Mouse (Mus musculus) hindbrain, postnatal 0 days (tissue): ENCODE data around the gene Myadml2. TPM values are rescaled to one million over a fixed set of nuclear protein-coding genes. Genes with fewer than 3 reads are reported as not detected.

Source experiments
- ATAC-seq: fragments of 200-750 bp; cut with Nextera tagmentation; 2 replicates; pipeline ENCODE4 v1.8.0; 2017; ENCODE audit warnings: mild to moderate bottlenecking, moderate TSS enrichment, moderate library complexity
- DNase-seq: peaks from one replicate; pipeline ENCODE4 v3.0.0-alpha.2; 2015; ENCODE audit warnings: low spot score
- H3K27ac ChIP-seq: fragments of 300-500 bp; sonication (generic); 2 replicates; pipeline ENCODE4 v1.5.1; 2014; ENCODE audit warnings: mild to moderate bottlenecking
- H3K27me3 ChIP-seq: fragments of 300-500 bp; sonication (generic); 2 replicates; pipeline ENCODE4 v1.6.1; 2014; ENCODE audit warnings: low read length, mixed read lengths; ENCODE audit not compliant: insufficient read depth
- H3K36me3 ChIP-seq: fragments of 300-500 bp; sonication (generic); 2 replicates; pipeline ENCODE4 v1.6.1; 2014; ENCODE audit warnings: low read length, mixed read lengths; ENCODE audit not compliant: insufficient read depth
- H3K4me1 ChIP-seq: fragments of 300-500 bp; sonication (generic); 2 replicates; pipeline ENCODE4 v1.6.1; 2014; ENCODE audit warnings: antibody characterized with exemption, low read length, mixed read lengths; ENCODE audit not compliant: insufficient read depth
- H3K4me2 ChIP-seq: fragments of 300-500 bp; sonication (generic); 2 replicates; pipeline ENCODE4 v1.6.1; 2014; ENCODE audit warnings: low read depth, mild to moderate bottlenecking, low read length, moderate library complexity, mixed read lengths
- H3K4me3 ChIP-seq: fragments of 300-500 bp; sonication (generic); 2 replicates; pipeline ENCODE4 v1.5.1; 2014; ENCODE audit warnings: low read length
- H3K9ac ChIP-seq: fragments of 300-500 bp; sonication (generic); replicated peaks from 2 replicates; pipeline ENCODE4 v1.6.1; 2014; ENCODE audit warnings: mild to moderate bottlenecking, low read length, moderate library complexity, mixed read lengths
- H3K9me3 ChIP-seq: fragments of 300-500 bp; sonication (generic); 2 replicates; pipeline ENCODE4 v1.6.1; 2016; ENCODE audit warnings: low read length, mixed read lengths
- CTCF ChIP-seq: IDR thresholded peaks from 2 replicates; pipeline ENCODE4 v1.5.1; 2016; ENCODE audit warnings: antibody characterized with exemption, control low read depth, low read depth
- WGBS: fragments of 180-500 bp; shearing (Covaris S2); extraction: QIAGEN DNeasy Blood & Tissue Kit; methylation state at CpG from one replicate; pipeline ENCODE4 v1.1.7; 2014; 5-methylcytosine and 5-hydroxymethylcytosine counted together
- polyA plus RNA-seq: library from polyadenylated mRNA; unstranded; fragments of >200 nt; fragmentation: Nextera tagmentation; extraction: Ambion mirVana; gene quantifications from 2 replicates; pipeline ENCODE4 v1.2.1, GENCODE M21; 2015
- total RNA-seq: library from RNA; depleted of rRNA; stranded (reverse); fragments of >200 nt; gene quantifications from 2 replicates; pipeline ENCODE4 v1.2.3, GENCODE M21; 2014

The Myadml2 gene
- total and polyA plus RNA-seq, 2 experiments from 2014 or later, result 1.3 to 1.5 TPM

DNA sequence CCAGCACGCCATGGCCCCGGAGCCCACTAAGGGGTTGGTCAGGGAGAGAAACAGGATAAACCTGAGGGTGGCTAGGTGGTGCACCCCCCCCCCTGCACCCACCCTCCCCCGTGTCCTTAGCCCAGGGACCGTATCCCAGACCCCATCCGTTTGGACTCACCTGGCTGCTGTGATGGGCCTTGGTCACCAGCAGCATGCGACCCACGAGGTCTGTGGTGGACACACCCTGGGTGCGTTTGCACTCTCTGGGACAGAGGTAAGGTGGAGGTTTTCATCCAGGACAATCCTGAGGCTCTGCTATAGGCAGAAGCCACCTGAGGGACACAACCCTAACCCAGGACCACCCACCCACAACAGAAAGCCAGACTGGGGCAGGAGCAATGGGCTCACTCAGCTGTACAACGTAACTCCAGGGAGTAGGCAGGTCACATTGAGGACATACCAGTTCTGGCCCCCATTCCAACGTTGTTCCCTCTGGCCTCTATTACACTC, 34.4 kb downstream of the Myadml2 start:
- H3K4me2 ChIP-seq, result no peak overlapping the region
- H3K9me3 ChIP-seq, result no peaks in the 10 kb centered on the region
- DNase-seq (no peak), ATAC-seq (no peak)
- H3K4me3 ChIP-seq, result no peak overlapping the region
- no peak for TF ChIP-seq CTCF
- peaks cover 10% of the 10 kb centered on the region; the same call in 1 of the 2 replicates for H3K4me1 ChIP-seq
- H3K9ac ChIP-seq, result no peak overlapping the region
- WGBS, result 88% methylated on average over 10 of the region's 10 CpGs
- no peaks in the 10 kb centered on the region for H3K27me3 ChIP-seq
- H3K36me3 ChIP-seq, result peaks cover 19% of the 10 kb centered on the region
- no peak overlapping the region for H3K27ac ChIP-seq

DNA sequence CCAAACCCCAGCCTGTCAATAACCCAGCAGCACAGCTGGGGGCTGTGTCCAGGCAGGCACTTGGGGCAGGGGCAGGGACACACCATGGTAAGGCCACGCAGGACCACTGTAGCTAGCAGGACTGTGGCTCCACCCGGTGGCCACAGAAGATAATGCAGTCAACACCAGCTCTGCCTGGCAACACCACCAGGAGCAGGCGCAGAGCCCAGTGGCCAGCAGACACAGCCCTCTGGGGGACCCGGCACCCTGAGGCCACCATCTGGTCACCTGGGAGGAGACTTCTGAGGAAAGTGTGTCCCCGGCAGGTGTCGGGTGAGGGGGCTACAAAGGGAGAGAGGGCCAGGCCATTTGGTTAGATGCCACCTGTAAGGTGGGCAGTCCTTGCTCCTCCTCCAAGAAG, 35.2 kb downstream of the Myadml2 start:
- H3K4me2 ChIP-seq, result no peak overlapping the region
- TF ChIP-seq CTCF, result peak; percentile 93
- 42% methylated on average over 6 of the region's 6 CpGs for WGBS
- H3K27me3 ChIP-seq, result no peaks in the 10 kb centered on the region
- no peak overlapping the region for H3K4me3 ChIP-seq
- no peak overlapping the region for H3K9ac ChIP-seq
- peaks cover 17% of the 10 kb centered on the region for H3K36me3 ChIP-seq
- DNase-seq (peak; percentile 85), ATAC-seq (peak; percentile 53)
- no peaks in the 10 kb centered on the region for H3K9me3 ChIP-seq
- no peak overlapping the region for H3K27ac ChIP-seq
- H3K4me1 ChIP-seq, result peaks cover 13% of the 10 kb centered on the region; the same call in 1 of the 2 replicates

- DNase-seq, result no peak
- Histone ChIP-seq H3K4me2 (no peak overlapping the region), H3K9ac (no peak overlapping the region), H3K4me3 (no peak overlapping the region), H3K27me3 (no peaks in the 10 kb centered on the region), H3K27ac (no peak overlapping the region), H3K36me3 (peaks cover 20% of the 10 kb centered on the region), H3K4me1 (0 out of 2 replicates have a peak, but pooled peaks cover 6% of the 10 kb centered on the region), H3K9me3 (no peaks in the 10 kb centered on the region)
- no peak for ATAC-seq
- no peak for TF ChIP-seq CTCF
- 79% methylated on average over 9 of the region's 9 CpGs for WGBS
Measured at GRCm38 (mm10) chr11:120610477-120611046, 37.4 kb downstream of the Myadml2 start.

GRCm38 (mm10) chr11:120609250-120609649, 38.7 kb downstream of the Myadml2 start:
- ATAC-seq, result no peak
- 31% methylated on average over 8 of the region's 8 CpGs for WGBS
- H3K9me3 ChIP-seq, result no peaks in the 10 kb centered on the region
- DNase-seq, result no peak
- 0 out of 2 replicates have a peak overlapping the region, but pooled peaks have one; percentile 9 for H3K9ac ChIP-seq
- peaks cover 30% of the 10 kb centered on the region for H3K36me3 ChIP-seq
- H3K27me3 ChIP-seq, result no peaks in the 10 kb centered on the region
- TF ChIP-seq CTCF, result no peak
- no peak overlapping the region for H3K27ac ChIP-seq
- H3K4me1 ChIP-seq, result 0 out of 2 replicates have a peak, but pooled peaks cover 6% of the 10 kb centered on the region
- no peak overlapping the region for H3K4me3 ChIP-seq
- H3K4me2 ChIP-seq, result no peak overlapping the region

DNA sequence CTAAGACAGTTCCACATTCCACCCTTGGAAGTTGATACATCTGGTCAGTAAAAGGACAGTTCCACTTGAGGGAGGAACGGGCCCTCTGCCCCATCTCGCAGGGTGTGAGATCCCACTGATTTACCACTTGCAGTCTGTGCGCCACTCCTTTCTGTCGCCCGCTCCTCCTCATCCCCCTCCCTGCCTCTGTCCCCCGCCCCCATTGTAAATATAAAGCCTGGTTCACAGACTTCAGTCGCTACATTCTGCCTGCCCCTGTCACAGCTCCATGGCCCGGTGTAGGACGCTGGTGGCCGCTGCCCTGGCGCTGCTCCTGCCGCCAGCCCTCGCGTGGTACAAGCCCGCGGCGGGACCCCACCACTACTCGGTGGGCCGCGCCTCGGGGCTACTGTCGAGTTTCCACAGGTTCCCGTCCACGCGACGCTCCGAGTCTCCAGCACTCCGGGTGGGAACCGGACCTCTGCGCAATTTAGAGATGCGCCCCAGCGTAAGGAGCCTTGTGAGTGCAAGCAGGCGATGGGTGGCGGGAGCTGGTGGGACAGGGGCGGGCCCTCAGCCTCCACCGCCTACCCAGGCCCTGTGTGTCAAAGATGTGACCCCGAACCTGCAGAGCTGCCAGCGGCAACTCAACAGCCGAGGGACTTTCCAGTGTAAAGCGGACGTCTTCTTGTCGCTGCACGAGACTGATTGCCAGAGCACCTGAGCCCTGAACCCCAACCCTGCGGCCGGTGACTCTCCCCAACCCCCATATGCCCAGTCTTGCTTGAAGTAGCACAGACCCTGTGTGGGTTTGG, 39.5 kb downstream of the Myadml2 start, which contains the start of gene Npb:
Gene Npb (plus strand): TSS at position 237 of the 794 bp plus-strand sequence.
- Histone ChIP-seq H3K4me3 (peak within 1 kb of the TSS; percentile 16), H3K27me3 (no peaks in the 10 kb centered on the region)
- no peak for ATAC-seq

GRCm38 (mm10) chr11:120606764-120607163, 41.2 kb downstream of the Myadml2 start:
- no peaks in the 10 kb centered on the region for H3K27me3 ChIP-seq
- 0 out of 2 replicates have a peak, but pooled peaks cover 6% of the 10 kb centered on the region for H3K4me1 ChIP-seq
- no peak overlapping the region for H3K4me3 ChIP-seq
- H3K9ac ChIP-seq, result no peak overlapping the region
- H3K9me3 ChIP-seq, result no peaks in the 10 kb centered on the region
- peaks cover 33% of the 10 kb centered on the region for H3K36me3 ChIP-seq
- H3K27ac ChIP-seq, result no peak overlapping the region
- DNase-seq, result no peak
- ATAC-seq, result no peak
- H3K4me2 ChIP-seq, result no peak overlapping the region
- WGBS, result 74% methylated on average over 4 of the region's 4 CpGs
- TF ChIP-seq CTCF, result no peak

More for the DNA sequence above, 39.5 kb downstream of the Myadml2 start, which contains the start of gene Npb:
- Histone ChIP-seq H3K4me1 (0 out of 2 replicates have a peak, but pooled peaks cover 6% of the 10 kb centered on the region), H3K27ac (no peak within 1 kb of the TSS), H3K9me3 (no peaks in the 10 kb centered on the region), H3K4me2 (peak within 1 kb of the TSS; percentile 47), H3K9ac (peak within 1 kb of the TSS; percentile 18; the same call in 1 of the 2 replicates), H3K36me3 (peaks cover 35% of the 10 kb centered on the region)
- no peak for DNase-seq
- no peak for TF ChIP-seq CTCF
- WGBS, result 8% methylated on average over 45 of the region's 45 CpGs
